Mouse (Mus musculus) embryonic fibroblast, embryonic 13.5 days (primary cell): ENCODE measurements around the gene Dnah8. TPM values are rescaled to one million over a fixed set of nuclear protein-coding genes. Genes with fewer than 3 reads are reported as not detected.

Source experiments
- H3K27ac ChIP-seq: 2 replicates; pipeline ENCODE4 v1.5.1; 2012; ENCODE audit warnings: low read length, control low read depth, inconsistent platforms; ENCODE audit not compliant: insufficient read depth
- H3K4me1 ChIP-seq: 2 replicates; pipeline ENCODE4 v1.6.1; 2011; ENCODE audit warnings: low read length; ENCODE audit not compliant: control insufficient read depth, insufficient read depth
- H3K4me3 ChIP-seq: 2 replicates; pipeline ENCODE4 v1.5.1; 2011; ENCODE audit warnings: mild to moderate bottlenecking, control low read depth, low read length; ENCODE audit not compliant: insufficient read depth
- CTCF ChIP-seq: IDR thresholded peaks from 2 replicates; pipeline ENCODE4 v1.5.1; 2011; ENCODE audit warnings: mild to moderate bottlenecking, control low read depth, low read length, moderate library complexity, borderline replicate concordance; ENCODE audit not compliant: insufficient read depth
- POLR2A ChIP-seq: IDR thresholded peaks from 2 replicates; pipeline ENCODE4 v1.6.1; 2011; ENCODE audit warnings: low read depth, mild to moderate bottlenecking, control low read depth, low read length, moderate library complexity
- polyA plus RNA-seq: library from polyadenylated mRNA; stranded (reverse); fragments of >200 nt; gene quantifications from 2 replicates; pipeline ENCODE4 v1.2.4, GENCODE M21; 2011; ENCODE audit warnings: low read depth; ENCODE audit not compliant: missing spikeins, insufficient read length

Dnah8 gene
- polyA plus RNA-seq, 1 experiment: 1.7 TPM

- Histone ChIP-seq H3K4me3 (no peak overlapping the region), H3K27ac (no peak overlapping the region), H3K4me1 (no peaks in the 10 kb centered on the region)
- no peak for TF ChIP-seq CTCF
These were observed 150.3 kb downstream of the Dnah8 start for GRCm38 (mm10) chr17:30774416-30774815.

- Histone ChIP-seq H3K27ac (no peak overlapping the region), H3K4me3 (no peak overlapping the region), H3K4me1 (no peaks in the 10 kb centered on the region)
- TF ChIP-seq POLR2A: no peak
- no peak for TF ChIP-seq CTCF
These were observed 150.9 kb downstream of the Dnah8 start for GRCm38 (mm10) chr17:30775096-30775495.

GRCm38 (mm10) chr17:30781046-30781445 is 156.9 kb downstream of the Dnah8 start:
- TF ChIP-seq POLR2A: no peak
- TF ChIP-seq CTCF: no peak
- Histone ChIP-seq H3K4me3 (no peak overlapping the region), H3K4me1 (no peaks in the 10 kb centered on the region), H3K27ac (no peak overlapping the region)

GRCm38 (mm10) chr17:30782286-30782685 is 158.1 kb downstream of the Dnah8 start:
- TF ChIP-seq POLR2A (no peak), CTCF (no peak)
- no peak overlapping the region for H3K4me3 ChIP-seq
- H3K27ac ChIP-seq: no peak overlapping the region
- H3K4me1 ChIP-seq: no peaks in the 10 kb centered on the region

GRCm38 (mm10) chr17:30788361-30788760 is 164.2 kb downstream of the Dnah8 start:
- no peak for TF ChIP-seq CTCF

GRCm38 (mm10) chr17:30790816-30791215 is 166.7 kb downstream of the Dnah8 start:
- TF ChIP-seq POLR2A (no peak), CTCF (no peak)
- no peak overlapping the region for H3K4me3 ChIP-seq
- H3K4me1 ChIP-seq: no peaks in the 10 kb centered on the region

More at GRCm38 (mm10) chr17:30788361-30788760, 164.2 kb downstream of the Dnah8 start:
- H3K27ac ChIP-seq: no peak overlapping the region
- H3K4me3 ChIP-seq: no peak overlapping the region
- H3K4me1 ChIP-seq: no peaks in the 10 kb centered on the region

GRCm38 (mm10) chr17:30792396-30792795 is 168.2 kb downstream of the Dnah8 start:
- Histone ChIP-seq H3K27ac (no peak overlapping the region), H3K4me1 (no peaks in the 10 kb centered on the region), H3K4me3 (no peak overlapping the region)
- no peak for TF ChIP-seq CTCF
- no peak for TF ChIP-seq POLR2A

More at GRCm38 (mm10) chr17:30790816-30791215, 166.7 kb downstream of the Dnah8 start:
- no peak overlapping the region for H3K27ac ChIP-seq

GRCm38 (mm10) chr17:30796616-30797015 is 172.5 kb downstream of the Dnah8 start:
- Histone ChIP-seq H3K4me3 (no peak overlapping the region), H3K4me1 (no peaks in the 10 kb centered on the region), H3K27ac (no peak overlapping the region)
- TF ChIP-seq POLR2A (no peak), CTCF (no peak)

- no peaks in the 10 kb centered on the region for H3K4me1 ChIP-seq
- TF ChIP-seq POLR2A: no peak
- TF ChIP-seq CTCF: no peak
- no peak overlapping the region for H3K4me3 ChIP-seq
- no peak overlapping the region for H3K27ac ChIP-seq
These were observed 176.3 kb downstream of the Dnah8 start for GRCm38 (mm10) chr17:30800261-30800985.

- TF ChIP-seq POLR2A (no peak), CTCF (0 out of 2 replicates have a peak, but pooled peaks have one; percentile 2)
- H3K27ac ChIP-seq: no peak overlapping the region
- no peak overlapping the region for H3K4me3 ChIP-seq
- H3K4me1 ChIP-seq: no peaks in the 10 kb centered on the region
These were observed 179.5 kb downstream of the Dnah8 start for GRCm38 (mm10) chr17:30803668-30804067.

- H3K4me3 ChIP-seq: no peak overlapping the region
- TF ChIP-seq POLR2A: no peak
- no peak for TF ChIP-seq CTCF
- no peak overlapping the region for H3K27ac ChIP-seq
- no peaks in the 10 kb centered on the region for H3K4me1 ChIP-seq
These were observed 180.8 kb downstream of the Dnah8 start for GRCm38 (mm10) chr17:30804955-30805354.
